Mouse (Mus musculus): ENCODE results near the gene Usp9x. TPM values are rescaled to one million over a fixed set of nuclear protein-coding genes. Genes with fewer than 3 reads are reported as not detected.

Gene Usp9x
- total and polyA plus RNA-seq, 2 experiments from 2014 or later, result 29.0 to 259 TPM

- Histone ChIP-seq H3K4me3 (ENCODE audit: low read length) (no peak overlapping the region), H3K9ac (replicated peaks; ENCODE audit: low read length) (no peak overlapping the region), H3K9me3 (ENCODE audit: low read length) (no peaks in the 10 kb centered on the region), H3K4me2 (ENCODE audit: low read depth, low read length) (no peak overlapping the region), H3K27ac (no peak overlapping the region), H3K4me1 (ENCODE audit: insufficient read depth, low read length) (no peaks in the 10 kb centered on the region), H3K27me3 (ENCODE audit: insufficient read depth, low read length) (no peaks in the 10 kb centered on the region), H3K36me3 (ENCODE audit: insufficient read depth, low read length) (no peaks in the 10 kb centered on the region)
- no peak for ATAC-seq
- WGBS, result 87% methylated on average over 4 of the region's 4 CpGs
- TF ChIP-seq CTCF (IDR thresholded peaks at IDR 0.05; ENCODE audit: low read depth), result no peak
- DNase-seq (ENCODE audit: low spot score), result no peak
Measured at GRCm38 (mm10) chrX:13037085-13037484, 34.2 kb upstream of the Usp9x start.

DNA sequence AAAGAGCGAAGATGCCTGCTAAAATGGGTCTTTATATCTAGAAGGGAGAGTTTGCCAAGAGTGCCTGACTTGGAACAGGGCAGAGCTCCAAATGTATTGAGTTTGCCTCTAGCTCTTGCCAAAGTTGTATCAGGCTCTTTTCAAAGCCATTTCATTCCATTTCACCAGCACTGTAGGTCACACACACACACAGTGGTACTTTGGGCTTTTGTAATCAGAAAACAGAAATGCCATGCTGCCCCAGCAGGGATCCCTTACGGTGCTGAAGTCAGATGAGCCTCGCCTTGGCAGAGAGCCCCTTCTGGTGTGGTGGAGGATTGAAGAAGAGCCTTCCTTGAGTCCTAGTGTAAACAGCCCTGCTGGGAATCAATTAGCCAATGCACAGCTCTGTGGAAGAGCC, 32.1 kb upstream of the Usp9x start:
- Histone ChIP-seq H3K4me1 (ENCODE audit: insufficient read depth, low read length) (no peaks in the 10 kb centered on the region), H3K27me3 (ENCODE audit: insufficient read depth, low read length) (no peaks in the 10 kb centered on the region), H3K4me2 (ENCODE audit: low read depth, low read length) (no peak overlapping the region), H3K4me3 (ENCODE audit: low read length) (no peak overlapping the region), H3K36me3 (ENCODE audit: insufficient read depth, low read length) (no peaks in the 10 kb centered on the region), H3K9me3 (ENCODE audit: low read length) (no peaks in the 10 kb centered on the region), H3K27ac (no peak overlapping the region), H3K9ac (replicated peaks; ENCODE audit: low read length) (no peak overlapping the region)
- peak; percentile 64 for DNase-seq (ENCODE audit: low spot score)
- TF ChIP-seq CTCF (IDR thresholded peaks at IDR 0.05; ENCODE audit: low read depth), result no peak; the same call in 1 of the 2 replicates
- 31% methylated on average over 3 of the region's 3 CpGs for whole genome bisulfite sequencing
- peak; percentile 46; the same call in 1 of the 2 replicates for ATAC-seq

DNA sequence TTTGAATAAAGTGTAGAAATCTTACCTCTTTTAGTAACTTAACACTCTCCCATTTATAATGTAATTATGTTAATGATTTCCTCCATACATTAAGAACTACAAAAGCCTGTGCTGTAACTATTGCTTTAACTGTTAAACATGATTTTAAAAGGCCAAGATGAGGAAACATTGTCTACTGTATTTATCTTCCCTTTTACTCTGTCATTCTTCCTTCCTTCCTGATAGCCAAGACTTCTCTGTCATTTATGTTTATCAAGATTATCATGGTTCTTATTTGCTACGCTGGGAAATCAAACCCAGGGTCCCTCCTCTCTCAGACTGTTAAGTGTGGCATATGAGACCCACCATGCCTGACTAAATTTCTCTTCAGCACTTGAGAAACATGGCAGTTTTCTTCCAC, 30.9 kb upstream of the Usp9x start:
- WGBS, result 55% methylated on average over 1 of the region's 1 CpGs
- DNase-seq (ENCODE audit: low spot score) (no peak), ATAC-seq (no peak)
- Histone ChIP-seq H3K4me2 (ENCODE audit: low read depth, low read length) (no peak overlapping the region), H3K27ac (no peak overlapping the region), H3K9ac (replicated peaks; ENCODE audit: low read length) (no peak overlapping the region), H3K9me3 (ENCODE audit: low read length) (no peaks in the 10 kb centered on the region), H3K4me3 (ENCODE audit: low read length) (no peak overlapping the region), H3K4me1 (ENCODE audit: insufficient read depth, low read length) (no peaks in the 10 kb centered on the region), H3K36me3 (ENCODE audit: insufficient read depth, low read length) (no peaks in the 10 kb centered on the region), H3K27me3 (ENCODE audit: insufficient read depth, low read length) (no peaks in the 10 kb centered on the region)
- TF ChIP-seq CTCF (IDR thresholded peaks at IDR 0.05; ENCODE audit: low read depth), result no peak

DNA sequence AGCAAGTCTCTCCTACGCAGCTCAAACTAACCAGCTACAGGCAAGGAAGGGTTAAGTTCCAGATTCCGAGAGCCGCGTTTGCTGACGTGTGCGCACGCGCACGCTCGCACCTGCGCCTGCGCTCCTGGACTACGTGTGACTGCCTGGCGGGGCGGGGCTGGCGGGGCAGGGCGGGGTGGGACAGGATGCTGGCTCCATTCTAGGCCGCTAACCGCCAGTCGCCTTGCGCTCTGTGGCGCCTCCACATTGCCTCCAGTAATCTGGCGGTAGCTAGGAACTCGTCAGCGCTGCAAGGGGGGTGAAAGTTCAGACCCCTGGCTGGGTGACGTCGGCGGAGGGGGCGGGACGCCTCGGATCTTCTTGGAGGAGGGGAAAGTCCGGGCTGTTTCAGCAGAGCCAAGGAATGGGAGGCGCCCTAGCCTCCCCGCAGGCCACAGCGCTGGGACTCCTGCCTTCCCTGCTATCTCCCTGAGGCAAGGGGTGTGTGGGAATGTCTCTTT, 29.6 kb upstream of the Usp9x start:
- no peaks in the 10 kb centered on the region for H3K36me3 ChIP-seq (ENCODE audit: insufficient read depth, low read length)
- H3K9me3 ChIP-seq (ENCODE audit: low read length), result no peaks in the 10 kb centered on the region
- peak overlapping the region; percentile 40 for H3K4me3 ChIP-seq (ENCODE audit: low read length)
- H3K4me2 ChIP-seq (ENCODE audit: low read depth, low read length), result peak overlapping the region; percentile 52
- 19% methylated on average over 35 of the region's 35 CpGs for WGBS
- peak overlapping the region; percentile 54 for H3K9ac ChIP-seq (replicated peaks; ENCODE audit: low read length)
- DNase-seq (ENCODE audit: low spot score), result peak; percentile 93
- peak overlapping the region; percentile 88 for H3K27ac ChIP-seq
- no peaks in the 10 kb centered on the region for H3K27me3 ChIP-seq (ENCODE audit: insufficient read depth, low read length)
- peak; percentile 53 for TF ChIP-seq CTCF (IDR thresholded peaks at IDR 0.05; ENCODE audit: low read depth)
- H3K4me1 ChIP-seq (ENCODE audit: insufficient read depth, low read length), result no peaks in the 10 kb centered on the region
- peak; percentile 99 for ATAC-seq

- H3K4me1 ChIP-seq (ENCODE audit: insufficient read depth, low read length), result no peaks in the 10 kb centered on the region
- DNase-seq (ENCODE audit: low spot score) (no peak), ATAC-seq (no peak)
- H3K36me3 ChIP-seq (ENCODE audit: insufficient read depth, low read length), result no peaks in the 10 kb centered on the region
- no peak overlapping the region for H3K27ac ChIP-seq
- H3K27me3 ChIP-seq (ENCODE audit: insufficient read depth, low read length), result no peaks in the 10 kb centered on the region
- H3K9ac ChIP-seq (replicated peaks; ENCODE audit: low read length), result no peak overlapping the region
- 88% methylated on average over 2 of the region's 2 CpGs for WGBS
- no peak overlapping the region for H3K4me2 ChIP-seq (ENCODE audit: low read depth, low read length)
- no peak overlapping the region for H3K4me3 ChIP-seq (ENCODE audit: low read length)
- no peak for TF ChIP-seq CTCF (IDR thresholded peaks at IDR 0.05; ENCODE audit: low read depth)
- H3K9me3 ChIP-seq (ENCODE audit: low read length), result no peaks in the 10 kb centered on the region
Measured at GRCm38 (mm10) chrX:13043780-13044179, 27.5 kb upstream of the Usp9x start.

- Histone ChIP-seq H3K27ac (no peak overlapping the region), H3K9me3 (ENCODE audit: low read length) (no peaks in the 10 kb centered on the region), H3K9ac (replicated peaks; ENCODE audit: low read length) (no peak overlapping the region), H3K4me1 (ENCODE audit: insufficient read depth, low read length) (no peaks in the 10 kb centered on the region), H3K4me3 (ENCODE audit: low read length) (no peak overlapping the region), H3K27me3 (ENCODE audit: insufficient read depth, low read length) (no peaks in the 10 kb centered on the region), H3K4me2 (ENCODE audit: low read depth, low read length) (no peak overlapping the region), H3K36me3 (ENCODE audit: insufficient read depth, low read length) (no peaks in the 10 kb centered on the region)
- ATAC-seq (no peak), DNase-seq (ENCODE audit: low spot score) (no peak)
- TF ChIP-seq CTCF (IDR thresholded peaks at IDR 0.05; ENCODE audit: low read depth), result no peak
- WGBS, result 80% methylated on average over 5 of the region's 5 CpGs
Measured at GRCm38 (mm10) chrX:13044666-13045065, 26.6 kb upstream of the Usp9x start.

DNA sequence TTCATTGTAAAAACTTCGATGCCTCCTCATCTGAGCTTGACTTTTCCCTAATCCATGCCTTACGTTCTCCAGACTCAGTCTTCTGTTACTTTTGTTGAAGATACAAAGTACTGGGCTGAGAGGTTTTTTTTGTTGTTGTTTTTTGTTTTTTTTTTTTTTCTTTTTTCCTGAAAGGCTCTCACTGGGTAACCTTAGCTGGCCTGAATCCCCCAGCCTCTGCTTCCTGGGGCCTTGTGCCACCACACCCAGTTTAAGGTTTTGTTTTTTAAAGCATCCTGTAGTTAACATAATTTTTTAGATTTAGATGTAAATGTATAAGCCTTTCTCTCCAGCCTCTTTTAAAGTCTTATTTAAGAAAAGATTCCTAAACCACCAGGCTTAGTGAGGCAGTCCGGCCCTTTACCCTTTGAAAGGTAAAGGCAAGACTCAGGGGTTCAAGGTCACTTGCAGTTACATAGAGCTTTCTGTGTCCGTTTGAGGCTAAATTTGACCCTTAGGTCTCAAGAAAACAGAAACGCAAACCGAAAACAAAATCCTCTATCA, 24.3 kb upstream of the Usp9x start:
- DNase-seq (ENCODE audit: low spot score), result no peak
- Histone ChIP-seq H3K9me3 (ENCODE audit: low read length) (no peaks in the 10 kb centered on the region), H3K4me1 (ENCODE audit: insufficient read depth, low read length) (no peaks in the 10 kb centered on the region), H3K27me3 (ENCODE audit: insufficient read depth, low read length) (no peaks in the 10 kb centered on the region), H3K4me2 (ENCODE audit: low read depth, low read length) (peak overlapping the region; percentile 43), H3K27ac (peak overlapping the region; percentile 77; the same call in 1 of the 2 replicates), H3K36me3 (ENCODE audit: insufficient read depth, low read length) (no peaks in the 10 kb centered on the region), H3K4me3 (ENCODE audit: low read length) (no peak overlapping the region), H3K9ac (replicated peaks; ENCODE audit: low read length) (no peak overlapping the region; the same call in 1 of the 2 replicates)
- ATAC-seq, result no peak
- 47% methylated on average over 6 of the region's 6 CpGs for WGBS
- TF ChIP-seq CTCF (IDR thresholded peaks at IDR 0.05; ENCODE audit: low read depth), result no peak

Measured in hindbrain, postnatal 0 days (tissue).